Mouse (Mus musculus) liver, adult 2 months (tissue): ENCODE measurements around the gene Il17rd. TPM values are rescaled to one million over a fixed set of nuclear protein-coding genes. Genes with fewer than 3 reads are reported as not detected.

Experiments
- DNase-seq: peaks from one replicate; pipeline ENCODE4 v3.0.0-alpha.2; 2011; ENCODE audit warnings: low read depth, low spot score; ENCODE audit errors: extremely low read depth
- H3K27ac ChIP-seq: fragments of 200-500 bp; replicated peaks from 2 replicates; pipeline ENCODE4 v1.5.1; 2012; ENCODE audit warnings: low read depth, mild to moderate bottlenecking, control low read depth, inconsistent platforms, low read length; ENCODE audit not compliant: insufficient read depth
- H3K27me3 ChIP-seq: fragments of 200-500 bp; 2 replicates; pipeline ENCODE4 v1.6.1; 2012; ENCODE audit warnings: mild to moderate bottlenecking, moderate library complexity, low read length, inconsistent platforms; ENCODE audit not compliant: control insufficient read depth, insufficient read depth
- H3K36me3 ChIP-seq: fragments of 200-500 bp; 2 replicates; pipeline ENCODE4 v1.6.1; 2012; ENCODE audit warnings: low read length, inconsistent platforms; ENCODE audit not compliant: control insufficient read depth, insufficient read depth
- H3K4me1 ChIP-seq: fragments of 200-500 bp; 2 replicates; pipeline ENCODE4 v1.6.1; 2011; ENCODE audit warnings: low read length; ENCODE audit not compliant: control insufficient read depth, insufficient read depth
- H3K4me3 ChIP-seq: fragments of 200-500 bp; 2 replicates; pipeline ENCODE4 v1.5.1; 2011; ENCODE audit warnings: low read depth, mild to moderate bottlenecking, control low read depth, low read length, moderate library complexity; ENCODE audit not compliant: insufficient read depth
- H3K79me2 ChIP-seq: fragments of 200-500 bp; 2 replicates; pipeline ENCODE4 v1.6.1; 2012; ENCODE audit warnings: inconsistent platforms, mild to moderate bottlenecking, low read length, moderate library complexity; ENCODE audit not compliant: control insufficient read depth, insufficient read depth
- H3K9ac ChIP-seq: fragments of 200-500 bp; 2 replicates; pipeline ENCODE4 v1.6.1; 2012; ENCODE audit warnings: low read depth, mild to moderate bottlenecking, control low read depth, inconsistent platforms, low read length
- CTCF ChIP-seq: fragments of 200-500 bp; IDR thresholded peaks from 2 replicates; pipeline ENCODE4 v1.5.1; 2011; ENCODE audit warnings: low read depth, low read length, control low read depth
- POLR2A ChIP-seq: fragments of 200-500 bp; IDR thresholded peaks from 2 replicates; pipeline ENCODE4 v1.6.1; 2011; ENCODE audit warnings: low read length, control low read depth; ENCODE audit not compliant: insufficient read depth; ENCODE audit errors: extremely low read depth
- WGBS: fragments of 180-500 bp; shearing (Covaris S2); methylation state at CpG from one replicate; pipeline ENCODE4 v1.1.7; 2018; 5-methylcytosine and 5-hydroxymethylcytosine counted together
- polyA plus RNA-seq: library from polyadenylated mRNA; depleted of rRNA; stranded (reverse); fragments of >200 nt; gene quantifications from 2 replicates; pipeline ENCODE4 v1.2.3, GENCODE M21; 2012
- total RNA-seq: library from RNA; depleted of rRNA; stranded (reverse); fragments of >200 nt; gene quantifications from 2 replicates; pipeline ENCODE4 v1.2.3, GENCODE M21; 2014

Gene Il17rd
- total and polyA plus RNA-seq, 2 experiments, result 0.16 to 0.55 TPM

GRCm38 (mm10) chr14:27004906-27005305 lies 33.8 kb upstream of the Il17rd start:
- no peak for TF ChIP-seq POLR2A
- DNase-seq, result peak; percentile 25

GRCm38 (mm10) chr14:27005937-27006336 lies 32.8 kb upstream of the Il17rd start:
- DNase-seq, result no peak
- H3K4me3 ChIP-seq, result no peak overlapping the region
- no peak overlapping the region for H3K9ac ChIP-seq
- TF ChIP-seq POLR2A (no peak), CTCF (no peak)
- no peak overlapping the region for H3K27ac ChIP-seq
- H3K79me2 ChIP-seq, result no peaks in the 10 kb centered on the region
- no peaks in the 10 kb centered on the region for H3K27me3 ChIP-seq
- no peaks in the 10 kb centered on the region for H3K4me1 ChIP-seq
- WGBS, result 63% methylated on average over 6 of the region's 6 CpGs
- H3K36me3 ChIP-seq, result no peaks in the 10 kb centered on the region

More at GRCm38 (mm10) chr14:27004906-27005305, 33.8 kb upstream of the Il17rd start:
- Histone ChIP-seq H3K27me3 (no peaks in the 10 kb centered on the region), H3K9ac (no peak overlapping the region), H3K27ac (no peak overlapping the region), H3K79me2 (no peaks in the 10 kb centered on the region), H3K4me1 (no peaks in the 10 kb centered on the region), H3K36me3 (no peaks in the 10 kb centered on the region), H3K4me3 (no peak overlapping the region)
- 44% methylated on average over 7 of the region's 7 CpGs for WGBS

- Histone ChIP-seq H3K9ac (no peak overlapping the region), H3K4me3 (no peak overlapping the region), H3K36me3 (no peaks in the 10 kb centered on the region), H3K4me1 (no peaks in the 10 kb centered on the region), H3K27ac (no peak overlapping the region), H3K79me2 (no peaks in the 10 kb centered on the region), H3K27me3 (no peaks in the 10 kb centered on the region)
- DNase-seq, result no peak
- no peak for TF ChIP-seq CTCF
- TF ChIP-seq POLR2A, result no peak
- WGBS, result 82% methylated on average over 5 of the region's 5 CpGs
Measured at GRCm38 (mm10) chr14:27011561-27011960, 27.2 kb upstream of the Il17rd start.

- no peaks in the 10 kb centered on the region for H3K27me3 ChIP-seq
- no peak overlapping the region for H3K4me3 ChIP-seq
- H3K79me2 ChIP-seq, result no peaks in the 10 kb centered on the region
- H3K9ac ChIP-seq, result no peak overlapping the region
- no peaks in the 10 kb centered on the region for H3K4me1 ChIP-seq
- WGBS, result 56% methylated on average over 4 of the region's 4 CpGs
- H3K27ac ChIP-seq, result no peak overlapping the region
- no peaks in the 10 kb centered on the region for H3K36me3 ChIP-seq
- no peak for DNase-seq
- TF ChIP-seq CTCF (no peak), POLR2A (no peak)
Measured at GRCm38 (mm10) chr14:27013658-27014057, 25.1 kb upstream of the Il17rd start.

- no peaks in the 10 kb centered on the region for H3K36me3 ChIP-seq
- no peak overlapping the region for H3K4me3 ChIP-seq
- WGBS, result 87% methylated on average over 2 of the region's 2 CpGs
- no peaks in the 10 kb centered on the region for H3K27me3 ChIP-seq
- H3K4me1 ChIP-seq, result peaks cover 5% of the 10 kb centered on the region; the same call in 1 of the 2 replicates
- no peak overlapping the region for H3K27ac ChIP-seq
- no peak overlapping the region for H3K9ac ChIP-seq
- no peaks in the 10 kb centered on the region for H3K79me2 ChIP-seq
- no peak for DNase-seq
- TF ChIP-seq POLR2A (no peak), CTCF (no peak)
Measured at GRCm38 (mm10) chr14:27017936-27018335, 20.8 kb upstream of the Il17rd start.

GRCm38 (mm10) chr14:27019850-27020249 lies 18.9 kb upstream of the Il17rd start:
- no peak overlapping the region for H3K9ac ChIP-seq
- no peaks in the 10 kb centered on the region for H3K36me3 ChIP-seq
- TF ChIP-seq CTCF, result no peak
- TF ChIP-seq POLR2A, result no peak
- no peak overlapping the region for H3K4me3 ChIP-seq
- DNase-seq, result peak; percentile 90
- no peak overlapping the region for H3K27ac ChIP-seq
- 27% methylated on average over 14 of the region's 14 CpGs for WGBS
- H3K4me1 ChIP-seq, result peaks cover 5% of the 10 kb centered on the region; the same call in 1 of the 2 replicates
- no peaks in the 10 kb centered on the region for H3K27me3 ChIP-seq
- H3K79me2 ChIP-seq, result no peaks in the 10 kb centered on the region
